Mouse (Mus musculus): ENCODE measurements around the gene Sprr2k. TPM values are rescaled to one million over a fixed set of nuclear protein-coding genes. Genes with fewer than 3 reads are reported as not detected.
"Not testable (repeated sequence)": the region's sequence is repeated elsewhere in the genome, so short reads cannot be mapped to it uniquely, and the experiment has no call there.

The Sprr2k gene
- not detected for total RNA-seq (2021)

DNA sequence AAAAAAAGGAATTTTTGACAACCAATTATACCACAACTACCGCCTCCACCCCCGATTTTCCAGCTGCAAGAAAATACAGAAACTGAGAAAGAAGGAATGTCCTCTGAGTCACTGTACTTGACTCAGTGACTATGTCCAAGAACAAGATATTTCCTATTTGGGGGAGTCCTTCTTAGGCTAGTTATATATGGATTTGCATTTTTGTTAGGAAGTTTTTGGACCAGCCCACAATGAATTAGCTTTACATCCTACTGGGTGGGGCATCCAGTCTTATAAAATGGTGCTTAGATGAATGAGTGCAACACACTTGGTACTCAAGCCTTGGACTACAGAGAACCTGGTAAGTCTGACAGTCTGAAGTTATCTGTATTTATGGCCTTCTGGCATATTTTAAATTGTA, at the start of gene Sprr2k:
Gene Sprr2k (plus strand): TSS at position 301 of the 400 bp plus-strand sequence.
- DNase-seq: no peak

DNA sequence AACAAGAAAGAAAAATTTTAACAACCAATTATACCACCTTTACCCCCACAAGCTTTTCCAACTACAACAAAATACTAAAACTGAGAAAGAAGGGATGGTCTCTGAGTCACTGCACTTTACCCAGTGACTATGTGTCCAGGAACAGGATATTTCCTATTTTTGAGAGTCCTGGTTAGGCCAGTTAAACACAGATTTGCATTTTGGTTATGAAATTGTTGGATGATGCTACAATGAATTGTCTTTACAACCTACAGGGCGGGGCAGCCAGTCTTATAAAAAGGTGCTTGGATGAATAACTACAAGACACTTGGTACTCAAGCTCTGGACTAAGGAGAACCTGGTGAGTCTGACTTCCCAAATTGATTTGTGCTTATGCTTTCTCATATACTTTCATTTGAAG, 47.0 kb upstream of the Sprr2k start, which contains the start of gene Sprr2h:
Gene Sprr2h (plus strand): TSS at position 301 of the 400 bp plus-strand sequence.
- no peak for DNase-seq

DNA sequence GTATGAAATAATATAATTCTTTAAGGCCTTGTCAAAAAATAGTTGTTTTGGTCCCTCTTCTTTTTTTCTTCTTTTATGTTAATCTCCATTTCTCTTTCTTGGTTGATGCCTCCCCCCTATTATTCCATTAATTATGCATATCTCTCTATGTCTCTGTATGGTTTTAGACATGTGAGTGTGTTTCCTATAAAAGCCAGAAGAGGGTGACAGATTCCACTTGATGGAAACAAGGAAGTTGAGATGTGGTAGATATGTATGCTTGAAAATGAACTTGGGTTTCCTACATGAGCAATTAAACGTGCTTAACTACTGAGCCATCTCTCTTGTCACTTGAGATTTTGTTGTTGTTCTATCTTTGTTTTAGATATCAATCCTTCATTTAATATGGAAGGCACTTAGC, 38.1 kb upstream of the Sprr2k start:
- no peak for DNase-seq

DNA sequence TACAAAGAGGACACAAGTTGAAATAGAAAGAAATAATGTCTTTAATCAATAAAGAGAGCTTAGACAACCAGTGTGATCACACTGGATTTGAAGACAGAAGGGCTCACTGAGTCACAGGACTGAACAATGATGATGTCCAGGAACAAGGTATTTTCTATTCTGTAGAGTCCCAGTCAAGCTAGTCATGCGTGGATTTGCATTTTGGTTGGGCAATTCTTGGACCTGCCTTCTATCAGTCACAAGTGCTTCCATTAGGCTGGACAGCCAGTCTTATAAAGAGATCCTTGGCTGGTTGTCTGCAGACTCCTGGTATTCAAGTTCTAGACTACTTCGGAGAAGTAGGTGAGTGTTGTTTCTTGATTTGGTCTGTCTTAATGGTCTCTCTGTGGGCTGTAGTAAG, 24.7 kb upstream of the Sprr2k start, which contains the start of gene Sprr2i:
Gene Sprr2i (plus strand): TSS at position 301 of the 400 bp plus-strand sequence.
- DNase-seq: no peak

DNA sequence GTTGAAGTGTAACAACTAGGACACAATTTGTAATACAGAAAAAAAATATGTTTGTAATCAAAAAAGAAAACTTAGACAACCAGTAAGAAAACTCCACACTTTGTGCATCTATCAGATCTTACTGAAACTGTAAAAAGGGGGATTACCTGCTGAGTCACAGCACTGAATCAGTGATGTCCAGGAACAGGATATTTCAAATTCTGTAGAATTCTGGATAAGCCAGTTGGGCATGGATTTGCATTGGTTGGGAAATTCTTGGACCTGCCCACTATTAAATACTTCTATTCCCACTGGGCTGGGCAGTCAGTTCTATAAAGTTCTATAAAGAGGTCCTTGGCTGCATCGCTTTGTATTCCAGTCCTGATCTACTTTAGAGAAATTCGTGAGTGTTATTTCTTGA, 14.6 kb upstream of the Sprr2k start, which contains the start of gene Sprr2j-ps:
Gene Sprr2j-ps (plus strand): TSS at position 301 of the 400 bp plus-strand sequence.
- no peak for DNase-seq

DNA sequence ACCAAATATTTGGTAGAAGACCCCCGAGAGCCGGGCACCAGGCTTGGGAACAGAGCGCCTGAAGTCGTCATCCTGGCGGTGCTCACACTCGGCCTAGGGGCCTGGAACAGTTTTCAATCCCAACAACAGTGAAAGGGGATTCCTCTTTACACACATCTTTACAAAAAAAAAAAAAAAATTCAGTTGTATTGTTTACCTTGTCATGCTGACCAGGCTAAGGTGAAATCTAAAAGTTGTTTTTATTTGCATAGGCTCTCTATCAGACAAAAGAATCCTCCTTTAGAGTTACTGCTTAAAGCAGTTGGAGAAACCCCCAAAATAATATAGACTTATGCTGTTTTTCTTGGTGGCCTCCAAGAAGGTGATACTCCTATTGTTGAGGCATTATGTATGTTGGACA, 3.1 kb upstream of the Sprr2k start, which contains the start of gene Gm9774:
Gene Gm9774 (minus strand): TSS at position 101 of the 400 bp plus-strand sequence.
- DNase-seq: no peak

DNA sequence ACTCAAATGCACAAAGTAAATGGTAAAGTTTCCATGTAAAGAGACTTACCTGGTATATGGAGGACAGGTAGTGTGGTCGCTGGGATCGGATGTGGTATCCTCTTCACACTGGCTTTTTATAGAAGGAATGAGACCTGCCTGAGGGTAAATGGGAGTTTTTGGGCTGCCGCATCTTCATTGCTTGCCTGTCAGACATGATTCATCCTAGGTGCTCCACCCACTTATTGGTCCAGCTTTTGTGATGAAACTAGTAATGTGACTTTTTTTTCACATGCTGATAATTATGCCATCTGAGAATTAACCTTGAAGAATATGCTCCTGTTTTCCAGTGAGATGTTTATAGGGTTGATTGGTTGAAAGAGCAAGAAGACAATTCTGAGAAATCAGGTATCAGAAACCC, 6.3 kb downstream of the Sprr2k start, which contains the start of gene Sprr1b:
Gene Sprr1b (minus strand): TSS at position 101 of the 400 bp plus-strand sequence.
- DNase-seq: no peak

DNA sequence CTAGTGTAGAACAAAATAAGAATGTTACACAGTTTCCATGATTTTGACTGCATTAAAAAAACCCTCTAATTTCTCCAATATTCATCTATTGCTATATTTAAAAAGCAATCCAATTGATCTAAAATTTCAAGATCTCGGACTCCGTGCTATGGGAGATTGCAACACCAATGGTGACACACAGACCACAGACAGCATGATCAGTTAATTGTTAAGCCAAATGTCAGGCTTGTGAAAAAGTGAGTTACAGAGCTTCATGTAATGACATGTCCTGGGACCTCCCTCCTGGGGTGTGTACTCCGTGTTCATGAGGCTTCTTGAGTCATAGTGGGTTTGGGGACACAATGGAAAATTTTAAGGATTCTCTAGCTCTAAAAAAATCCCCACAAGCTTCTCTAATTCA, 7.8 kb downstream of the Sprr2k start:
- no peak for DNase-seq

DNA sequence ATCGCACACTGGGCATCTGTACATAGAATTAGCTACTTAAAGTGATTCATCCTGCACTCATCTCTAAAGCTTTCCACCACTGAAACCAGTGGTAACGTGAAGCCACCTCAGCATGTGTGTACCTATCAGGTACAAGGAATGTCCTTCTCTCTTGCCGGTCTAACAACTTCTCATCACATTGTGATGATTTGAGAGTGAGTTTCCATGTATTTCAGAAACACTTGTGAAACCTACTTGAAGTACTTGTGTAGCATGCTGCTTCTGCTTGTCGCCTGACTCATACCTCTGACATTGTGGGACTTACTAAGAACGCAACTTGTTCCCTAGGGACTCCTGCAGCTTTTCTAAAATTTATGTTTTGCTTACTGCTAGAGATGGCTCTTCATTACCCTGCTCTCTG, 22.8 kb downstream of the Sprr2k start:
- no peak for DNase-seq

DNA sequence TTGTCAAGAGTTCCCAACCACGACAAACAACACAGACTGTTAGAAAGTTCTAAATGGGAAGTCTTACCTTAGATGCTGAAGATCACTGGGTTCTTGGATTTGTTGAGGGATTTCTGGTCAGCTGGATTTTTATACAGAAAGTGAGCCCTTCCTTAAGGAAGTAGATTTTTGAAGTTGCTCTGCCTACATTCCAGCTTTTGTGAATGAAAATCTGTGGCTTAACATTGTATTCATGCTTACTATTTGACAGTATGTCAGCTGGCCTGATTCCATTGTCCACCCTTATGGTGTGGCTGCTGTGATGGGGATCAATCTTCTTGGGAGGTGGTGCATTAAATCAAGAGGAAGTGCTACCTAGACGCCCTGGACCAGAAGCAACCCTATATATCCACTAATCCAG, 26.2 kb downstream of the Sprr2k start, which contains the start of gene Sprr3:
Gene Sprr3 (minus strand): TSS at position 101 of the 400 bp plus-strand sequence.
- no peak for DNase-seq

DNA sequence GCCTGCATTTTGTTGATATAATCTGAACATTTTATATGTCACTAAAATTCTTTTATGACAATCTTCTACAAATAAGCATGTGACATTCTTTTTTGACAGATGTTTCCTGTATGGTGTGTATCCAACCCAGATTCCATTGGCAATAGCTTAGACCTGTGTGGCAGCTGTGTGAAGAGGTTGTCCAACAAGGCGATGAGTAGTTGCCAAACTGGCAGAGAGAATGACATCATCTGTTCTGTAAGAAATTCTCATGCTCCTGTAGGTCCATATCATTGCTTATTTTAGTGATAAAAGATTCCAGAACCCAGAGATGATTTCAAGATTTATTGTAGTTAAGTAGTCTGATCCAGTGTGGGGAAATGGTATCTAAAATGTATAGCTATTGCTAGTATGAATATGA, 34.2 kb downstream of the Sprr2k start:
- no peak for DNase-seq

DNA sequence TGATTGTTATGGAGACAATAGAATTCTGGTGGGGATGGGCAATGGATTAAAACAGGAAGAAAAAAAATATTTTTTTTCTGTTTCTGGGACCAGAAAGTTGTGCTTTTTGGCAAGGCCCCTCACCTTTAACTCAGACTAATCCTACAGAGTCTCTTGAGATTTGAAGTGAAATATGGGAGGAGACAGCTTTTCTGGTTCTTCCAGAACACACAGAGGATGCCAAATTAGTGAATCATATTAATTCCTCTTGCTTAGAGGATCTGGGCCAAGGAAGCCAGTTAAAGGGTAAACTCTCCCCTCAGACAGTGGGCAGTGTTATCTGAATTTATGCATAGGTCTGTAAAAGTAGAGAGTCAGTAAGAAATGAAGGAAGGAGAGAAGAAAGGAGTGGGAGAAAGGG, 35.0 kb downstream of the Sprr2k start:
- DNase-seq: no peak

DNA sequence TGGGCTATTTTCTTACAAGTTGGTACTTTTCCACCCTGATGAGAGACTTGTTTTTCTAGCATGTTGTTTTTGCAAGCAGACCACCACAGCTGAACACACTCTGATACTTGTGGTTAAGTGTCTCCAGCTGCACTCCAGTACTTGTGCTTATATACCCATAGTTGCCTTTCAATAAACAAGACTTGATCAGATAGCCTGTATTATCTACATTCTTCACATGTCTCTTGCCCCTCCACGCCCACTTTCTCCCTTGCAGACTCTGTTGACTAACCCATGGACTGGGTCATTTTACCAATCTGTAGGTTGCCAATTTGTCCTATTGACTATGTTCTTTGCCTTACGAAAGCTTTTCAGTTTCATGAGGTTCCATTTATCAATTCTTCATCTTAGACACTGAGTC, 37.7 kb downstream of the Sprr2k start:
- no peak for DNase-seq

DNA sequence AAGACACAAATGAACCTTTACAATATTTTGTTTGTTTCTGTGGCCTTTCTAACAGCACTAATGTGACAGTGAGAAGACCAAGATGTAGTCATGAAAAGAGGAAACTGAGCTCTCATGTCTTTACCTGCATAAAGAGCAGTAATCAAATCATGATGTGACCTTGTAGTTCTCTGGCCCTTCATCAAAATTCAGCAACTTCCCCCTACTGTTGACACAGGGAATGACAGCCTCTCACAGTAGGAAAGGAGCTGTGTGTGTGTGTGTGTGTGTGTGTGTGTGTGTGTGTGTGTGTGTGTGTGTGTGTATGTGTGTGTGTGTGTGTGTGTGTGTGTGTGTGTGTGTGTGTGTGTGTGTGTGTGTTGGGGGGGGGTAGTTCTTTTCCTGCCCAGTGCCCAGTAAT, 48.9 kb downstream of the Sprr2k start:
- not testable (repeated sequence) for DNase-seq

Other genes starting within 250 kb of the Sprr2k start
- gene Sprr2a1, start 216.8 kb upstream of the Sprr2k start, total RNA-seq (2021): not detected
- gene Sprr2a2, start 216.7 kb upstream of the Sprr2k start, total RNA-seq (2021): not detected
- gene Sprr2a3, start 147.2 kb upstream of the Sprr2k start, total RNA-seq (2021): not detected
- not detected for gene Sprr2b, start 116.0 kb upstream of the Sprr2k start, total RNA-seq (2021)
- not detected for gene Sprr2d, start 93.4 kb upstream of the Sprr2k start, total RNA-seq (2021)
- gene Sprr2e, start 80.4 kb upstream of the Sprr2k start, total RNA-seq (2021): not detected
- gene Sprr2f, start 67.4 kb upstream of the Sprr2k start, total RNA-seq (2021): not detected
- not detected for gene Sprr2h, start 46.9 kb upstream of the Sprr2k start, total RNA-seq (2021)
- not detected for gene Sprr2i, start 24.6 kb upstream of the Sprr2k start, total RNA-seq (2021)
- gene Sprr2j-ps, start 14.5 kb upstream of the Sprr2k start, total RNA-seq (2021): not detected
- gene Gm9774, start 3.2 kb upstream of the Sprr2k start, total RNA-seq (2021): 1 to 10 TPM; 1.2 to 3.7 TPM
- gene Sprr1b, start 6.2 kb downstream of the Sprr2k start, total RNA-seq (2021): not detected
- not detected for gene Sprr3, start 26.1 kb downstream of the Sprr2k start, total RNA-seq (2021)
- gene Sprr1a, start 53.3 kb downstream of the Sprr2k start, total RNA-seq (2021): not detected
- gene Sprr4, start 67.9 kb downstream of the Sprr2k start, total RNA-seq (2021): not detected
- not detected for gene 2310046K23Rik, start 101.9 kb downstream of the Sprr2k start, total RNA-seq (2021)
- gene Ivl, start 141.2 kb downstream of the Sprr2k start, total RNA-seq (2021): not detected
- not detected for gene Smcp, start 156.4 kb downstream of the Sprr2k start, total RNA-seq (2021)
- not detected for gene 2210017I01Rik, start 174.9 kb downstream of the Sprr2k start, total RNA-seq (2021)
- gene Lce6a, start 189.1 kb downstream of the Sprr2k start, total RNA-seq (2021): not detected
- not detected for gene Lce1a1, start 215.7 kb downstream of the Sprr2k start, total RNA-seq (2021)
- not detected for gene Lce1b, start 224.3 kb downstream of the Sprr2k start, total RNA-seq (2021)
- not detected for gene Lce1a2, start 237.7 kb downstream of the Sprr2k start, total RNA-seq (2021)
- not detected for gene Lce1c, start 246.7 kb downstream of the Sprr2k start, total RNA-seq (2021)